In the genomic region with DNA sequence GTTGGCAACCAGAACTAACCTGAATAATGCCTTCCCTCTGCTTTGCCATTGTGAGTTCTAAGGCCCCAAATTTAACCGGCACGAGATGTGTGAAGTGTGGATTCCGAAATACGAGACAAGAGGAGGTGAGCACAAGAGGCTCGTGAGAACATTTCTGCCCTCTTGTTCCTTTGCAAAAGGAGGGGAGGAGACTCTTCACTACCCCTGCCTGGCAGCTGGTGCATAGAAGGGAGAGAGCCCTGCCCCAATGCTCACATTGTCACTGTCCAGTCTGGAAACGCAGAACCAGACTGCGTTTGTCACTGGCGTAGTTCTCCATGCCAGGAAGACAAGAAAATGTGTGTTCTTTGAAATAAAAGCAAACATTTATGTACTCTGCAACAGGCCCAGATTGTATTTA, we compare ENCODE assay signal across 29 mouse cellular contexts. TPM values are rescaled to one million over a fixed set of nuclear protein-coding genes. Genes with fewer than 3 reads are reported as not detected.
"Had no signal": no experiment of that assay in that cellular context is flagged by ENCODE, and none has a peak within 500 bp of the region (broad histone marks: within the 10 kb centered on the region; RNA-seq: fewer than 3 reads in every experiment).

No protein-coding gene starts in this region.

- H3K9ac ChIP-seq: heart, embryonic 12.5 days; hindbrain, embryonic 12.5 days; hindbrain, embryonic 14.5 days; intestine, embryonic 15.5 days; limb, embryonic 12.5 days had no signal

- ATAC-seq: hindbrain, embryonic 16.5 days; inflammation-experienced regulatory T-cells, adult 6 months; intestine, embryonic 15.5 days; intestine, postnatal 0 days had no signal

- DNase-seq: gastrocnemius, adult 2 months; gastrocnemius, postnatal 10 days; gastrocnemius, postnatal 25 days; heart, adult 18-20 months; heart, postnatal 10 days; heart, postnatal 4 days; kidney, adult 2 months; kidney, adult 9 months; kidney, postnatal 25 days; kidney, postnatal 4 days; liver had no signal

- H3K27ac ChIP-seq: gastrocnemius, adult 2 months; heart, embryonic 10.5 days; hindbrain, embryonic 10.5 days; hindbrain, embryonic 12.5 days; hindbrain, embryonic 14.5 days; intestine, embryonic 15.5 days; layer of hippocampus, adult 2 months; left cerebral cortex, adult 2 months; limb, embryonic 10.5 days; limb, embryonic 12.5 days had no signal

- H3K36me3 ChIP-seq: heart, embryonic 10.5 days; heart, embryonic 12.5 days; hindbrain, embryonic 10.5 days; hindbrain, embryonic 12.5 days; intestine, embryonic 15.5 days; limb, embryonic 10.5 days; limb, embryonic 12.5 days had no signal

- H3K9me3 ChIP-seq: heart, embryonic 10.5 days; heart, embryonic 12.5 days; hindbrain, embryonic 10.5 days; hindbrain, embryonic 12.5 days; intestine, embryonic 15.5 days; limb, embryonic 10.5 days; limb, embryonic 12.5 days had no signal

- H3K4me2 ChIP-seq: heart, embryonic 12.5 days; hindbrain, embryonic 12.5 days; hindbrain, embryonic 14.5 days; intestine, embryonic 15.5 days; limb, embryonic 12.5 days; liver, embryonic 11.5 days had no signal

- H3K4me3 ChIP-seq: gastrocnemius, adult 2 months; heart, embryonic 10.5 days; heart, embryonic 12.5 days; hindbrain, embryonic 10.5 days; hindbrain, embryonic 12.5 days; intestine, embryonic 15.5 days; layer of hippocampus, adult 2 months; left cerebral cortex, adult 2 months; limb, embryonic 10.5 days; limb, embryonic 12.5 days had no signal

RNA-seq across cellular contexts. Expression of gene Gjb6, which starts 1.9 kb away (rescaled TPM):
- polyA plus RNA-seq: heart, embryonic 14.5 days; heart, embryonic 16.5 days; inflammation-experienced regulatory T-cells, adult 6 months had no signal

RNA-seq across cellular contexts. Expression of gene Gm4491, which starts 19.6 kb away (rescaled TPM):
- polyA plus RNA-seq: heart, embryonic 10.5 days; heart, embryonic 12.5 days; heart, embryonic 14.5 days; heart, embryonic 16.5 days; hindbrain, embryonic 10.5 days; hindbrain, embryonic 12.5 days; hindbrain, embryonic 14.5 days; hindbrain, embryonic 16.5 days; inflammation-experienced regulatory T-cells, adult 6 months; kidney, adult 2 months; kidney, embryonic 16.5 days; limb, embryonic 10.5 days; limb, embryonic 12.5 days; limb, embryonic 14.5 days; liver, embryonic 11.5 days had no signal

RNA-seq across cellular contexts. Expression of gene Gjb2, which starts 30.8 kb away (rescaled TPM):
- polyA plus RNA-seq: heart, embryonic 14.5 days had no signal
